Mouse (Mus musculus): ENCODE results near the gene Scap. TPM values are rescaled to one million over a fixed set of nuclear protein-coding genes. Genes with fewer than 3 reads are reported as not detected.
A peak's percentile ranks its signal among the peaks of the same experiment; 100 is the strongest.

Scap gene
- 18.2 and 19.9 TPM in 2 replicates for polyA plus RNA-seq (2015; fragmentation: Nextera tagmentation; extraction: Ambion mirVana)

GRCm38 (mm10) chr9:110333135-110333895 is at the start of gene Scap:
Gene Scap (plus strand): TSS chr9:110333288.
- WGBS, result 1% methylated on average over 68 of the region's 78 CpGs
- Histone ChIP-seq H3K9me3 (no peaks in the 10 kb centered on the region), H3K4me3 (peak within 1 kb of the TSS; percentile 78)

DNA sequence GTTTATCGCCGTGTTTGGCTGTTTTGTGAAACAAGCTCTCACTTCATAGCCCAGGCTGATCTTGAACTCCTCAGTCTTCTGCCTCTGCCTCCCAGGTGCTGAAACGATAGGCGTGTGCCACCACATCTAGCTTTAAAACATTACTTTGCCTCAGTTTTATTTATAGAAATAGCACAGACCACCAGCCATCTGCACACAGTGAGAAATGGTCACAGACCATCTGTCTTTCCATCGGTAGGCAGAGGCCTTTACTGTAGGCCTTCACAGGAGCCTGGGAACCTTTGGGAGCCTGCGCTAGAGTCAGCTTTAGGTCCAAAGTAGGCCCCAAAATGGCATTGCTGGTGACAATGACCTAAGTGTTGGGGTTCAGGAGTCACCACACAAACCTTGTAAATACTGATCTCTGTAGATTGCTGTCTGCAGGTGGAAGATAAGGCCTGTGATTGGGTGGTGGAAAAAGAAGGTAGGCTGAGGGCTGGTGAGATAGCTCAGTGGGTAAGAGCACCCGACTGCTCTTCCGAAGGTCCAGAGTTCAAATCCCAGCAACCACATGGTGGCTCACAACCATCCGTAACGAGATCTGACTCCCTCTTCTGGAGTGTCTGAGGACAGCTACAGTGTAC is 48.9 kb upstream of the Scap start:
- Histone ChIP-seq H3K27ac (replicated peaks) (no peak overlapping the region), H3K4me3 (no peak overlapping the region), H3K9me3 (no peaks in the 10 kb centered on the region), H3K9ac (no peak overlapping the region), H3K4me2 (no peak overlapping the region), H3K4me1 (no peaks in the 10 kb centered on the region), H3K36me3 (no peaks in the 10 kb centered on the region), H3K27me3 (replicated peaks) (no peaks in the 10 kb centered on the region)
- no peak for ATAC-seq (ENCODE audit: extremely low read depth, insufficient number of reproducible peaks, low FRiP score, low TSS enrichment)
- 85% methylated on average over 10 of the region's 10 CpGs for WGBS

More at GRCm38 (mm10) chr9:110333135-110333895, at the start of gene Scap:
- H3K36me3 ChIP-seq, result no peaks in the 10 kb centered on the region
- peak within 1 kb of the TSS; percentile 86 for H3K4me2 ChIP-seq
- no peaks in the 10 kb centered on the region for H3K27me3 ChIP-seq (replicated peaks)
- peak within 1 kb of the TSS; percentile 49; the same call in 1 of the 2 replicates for H3K27ac ChIP-seq (replicated peaks)
- ATAC-seq (ENCODE audit: extremely low read depth, insufficient number of reproducible peaks, low FRiP score, low TSS enrichment), result peak; percentile 87
- H3K9ac ChIP-seq, result peak within 1 kb of the TSS; percentile 86
- peaks cover 31% of the 10 kb centered on the region for H3K4me1 ChIP-seq

DNA sequence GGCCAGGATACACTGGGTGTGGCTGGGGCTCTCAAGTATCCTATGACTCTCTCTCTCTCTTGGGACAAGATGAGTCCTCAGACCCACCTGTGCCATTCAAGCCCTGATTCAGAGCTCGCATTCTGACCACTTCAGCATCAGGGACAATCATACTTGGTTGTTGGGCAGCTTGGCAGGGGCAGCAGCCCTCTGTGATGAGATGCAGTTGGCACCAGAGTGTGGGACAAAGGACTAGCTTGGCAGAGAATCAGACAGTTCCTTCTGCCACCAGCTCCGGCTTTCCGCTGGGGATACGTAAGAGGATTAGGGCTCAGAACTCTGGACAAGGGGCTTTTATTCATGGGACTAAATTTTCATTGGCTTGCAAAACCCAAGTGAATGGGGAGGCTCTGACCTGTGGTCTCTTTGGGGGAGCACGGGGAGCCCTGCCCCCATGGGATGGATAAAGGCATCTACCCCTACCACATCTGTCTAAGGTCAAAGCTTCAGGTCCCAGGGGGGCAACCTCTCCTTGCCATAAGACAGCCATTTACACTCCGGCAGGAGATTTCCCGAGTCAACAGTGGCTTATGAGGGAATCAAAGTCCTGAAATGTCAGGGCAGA is 45.7 kb upstream of the Scap start:
- Histone ChIP-seq H3K4me3 (no peak overlapping the region), H3K27ac (replicated peaks) (no peak overlapping the region), H3K9me3 (no peaks in the 10 kb centered on the region), H3K4me2 (no peak overlapping the region), H3K36me3 (no peaks in the 10 kb centered on the region), H3K9ac (no peak overlapping the region), H3K27me3 (replicated peaks) (no peaks in the 10 kb centered on the region), H3K4me1 (no peaks in the 10 kb centered on the region)
- 75% methylated on average over 7 of the region's 7 CpGs for WGBS
- no peak for ATAC-seq (ENCODE audit: extremely low read depth, insufficient number of reproducible peaks, low FRiP score, low TSS enrichment)

DNA sequence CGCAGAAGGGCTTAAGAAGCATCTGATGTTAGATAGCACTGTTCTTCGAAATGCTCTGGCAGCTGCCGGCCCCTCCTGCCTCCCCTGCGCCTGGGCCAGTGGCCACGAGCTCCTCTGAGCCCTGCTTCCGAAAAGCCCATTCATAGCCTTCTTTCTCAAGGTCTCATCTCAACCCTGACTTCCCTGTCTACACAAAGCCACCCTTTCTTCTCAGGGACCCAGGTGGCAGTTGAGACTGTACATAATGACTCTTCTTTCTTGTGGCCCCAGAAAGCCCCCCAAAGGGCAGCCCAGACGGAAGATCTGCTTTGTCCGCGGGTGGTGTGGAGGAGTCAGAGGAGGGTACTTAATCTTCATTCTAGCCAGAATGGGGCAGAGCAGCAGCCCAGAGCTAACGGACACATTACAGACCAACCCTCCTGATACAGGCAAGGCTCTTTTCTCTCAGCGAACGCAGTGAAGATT is 39.8 kb upstream of the Scap start:
- no peaks in the 10 kb centered on the region for H3K4me1 ChIP-seq
- H3K9ac ChIP-seq, result peak overlapping the region; percentile 12; the same call in 1 of the 2 replicates
- no peaks in the 10 kb centered on the region for H3K9me3 ChIP-seq
- no peak for ATAC-seq (ENCODE audit: extremely low read depth, insufficient number of reproducible peaks, low FRiP score, low TSS enrichment)
- H3K4me3 ChIP-seq, result no peak overlapping the region
- H3K4me2 ChIP-seq, result no peak overlapping the region
- no peaks in the 10 kb centered on the region for H3K27me3 ChIP-seq (replicated peaks)
- no peaks in the 10 kb centered on the region for H3K36me3 ChIP-seq
- no peak overlapping the region for H3K27ac ChIP-seq (replicated peaks)
- WGBS, result 58% methylated on average over 12 of the region's 12 CpGs

- no peaks in the 10 kb centered on the region for H3K36me3 ChIP-seq
- H3K4me1 ChIP-seq, result no peaks in the 10 kb centered on the region
- H3K4me2 ChIP-seq, result no peak overlapping the region
- 77% methylated on average over 13 of the region's 13 CpGs for WGBS
- no peak overlapping the region for H3K27ac ChIP-seq (replicated peaks)
- H3K9me3 ChIP-seq, result no peaks in the 10 kb centered on the region
- H3K4me3 ChIP-seq, result no peak overlapping the region
- no peak for ATAC-seq (ENCODE audit: extremely low read depth, insufficient number of reproducible peaks, low FRiP score, low TSS enrichment)
- no peaks in the 10 kb centered on the region for H3K27me3 ChIP-seq (replicated peaks)
- no peak overlapping the region for H3K9ac ChIP-seq
Measured at GRCm38 (mm10) chr9:110293873-110294415, 39.1 kb upstream of the Scap start.

DNA sequence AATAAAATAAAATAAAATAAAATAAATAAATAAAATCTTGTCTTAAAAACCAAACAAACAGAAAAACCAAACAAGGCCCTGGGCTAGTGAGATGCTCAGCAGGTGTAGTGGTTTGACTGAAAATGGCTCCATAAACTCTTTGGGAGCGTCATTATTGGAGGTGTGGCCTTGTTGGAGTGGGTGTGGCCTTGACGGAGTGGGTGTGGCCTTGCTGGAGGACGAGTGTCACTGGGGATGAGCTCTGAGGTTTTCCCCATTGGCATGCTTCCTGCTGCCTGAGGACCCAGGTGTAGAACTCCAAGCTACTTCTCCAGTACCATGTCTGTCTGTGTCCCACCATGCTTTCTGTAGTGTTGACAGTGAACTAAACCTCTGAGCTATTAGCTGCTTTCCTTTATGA is 38.3 kb upstream of the Scap start:
- ATAC-seq (ENCODE audit: extremely low read depth, insufficient number of reproducible peaks, low FRiP score, low TSS enrichment), result no peak
- no peak overlapping the region for H3K4me2 ChIP-seq
- no peak overlapping the region for H3K9ac ChIP-seq
- no peaks in the 10 kb centered on the region for H3K9me3 ChIP-seq
- no peaks in the 10 kb centered on the region for H3K36me3 ChIP-seq
- no peaks in the 10 kb centered on the region for H3K27me3 ChIP-seq (replicated peaks)
- 50% methylated on average over 3 of the region's 3 CpGs for WGBS
- no peak overlapping the region for H3K4me3 ChIP-seq
- no peak overlapping the region for H3K27ac ChIP-seq (replicated peaks)
- no peaks in the 10 kb centered on the region for H3K4me1 ChIP-seq

- WGBS, result 5% methylated on average over 5 of the region's 5 CpGs
- Histone ChIP-seq H3K4me2 (no peak overlapping the region), H3K36me3 (no peaks in the 10 kb centered on the region), H3K9me3 (peaks cover 16% of the 10 kb centered on the region), H3K27me3 (replicated peaks) (no peaks in the 10 kb centered on the region), H3K27ac (replicated peaks) (no peak overlapping the region), H3K4me3 (no peak overlapping the region), H3K4me1 (no peaks in the 10 kb centered on the region), H3K9ac (0 out of 2 replicates have a peak overlapping the region, but pooled peaks have one; percentile 24)
- no peak for ATAC-seq (ENCODE audit: extremely low read depth, insufficient number of reproducible peaks, low FRiP score, low TSS enrichment)
Measured at GRCm38 (mm10) chr9:110296867-110297627, 36.0 kb upstream of the Scap start.

- H3K4me2 ChIP-seq, result peak overlapping the region; percentile 82
- H3K9me3 ChIP-seq, result peaks cover 16% of the 10 kb centered on the region
- ATAC-seq (ENCODE audit: extremely low read depth, insufficient number of reproducible peaks, low FRiP score, low TSS enrichment), result no peak
- peaks cover 19% of the 10 kb centered on the region for H3K4me1 ChIP-seq
- H3K27me3 ChIP-seq (replicated peaks), result no peaks in the 10 kb centered on the region
- H3K9ac ChIP-seq, result peak overlapping the region; percentile 86
- WGBS, result 7% methylated on average over 4 of the region's 4 CpGs
- peak overlapping the region; percentile 61 for H3K4me3 ChIP-seq
- H3K27ac ChIP-seq (replicated peaks), result peak overlapping the region; percentile 89
- H3K36me3 ChIP-seq, result no peaks in the 10 kb centered on the region
Measured at GRCm38 (mm10) chr9:110304516-110304915, 28.6 kb upstream of the Scap start.

DNA sequence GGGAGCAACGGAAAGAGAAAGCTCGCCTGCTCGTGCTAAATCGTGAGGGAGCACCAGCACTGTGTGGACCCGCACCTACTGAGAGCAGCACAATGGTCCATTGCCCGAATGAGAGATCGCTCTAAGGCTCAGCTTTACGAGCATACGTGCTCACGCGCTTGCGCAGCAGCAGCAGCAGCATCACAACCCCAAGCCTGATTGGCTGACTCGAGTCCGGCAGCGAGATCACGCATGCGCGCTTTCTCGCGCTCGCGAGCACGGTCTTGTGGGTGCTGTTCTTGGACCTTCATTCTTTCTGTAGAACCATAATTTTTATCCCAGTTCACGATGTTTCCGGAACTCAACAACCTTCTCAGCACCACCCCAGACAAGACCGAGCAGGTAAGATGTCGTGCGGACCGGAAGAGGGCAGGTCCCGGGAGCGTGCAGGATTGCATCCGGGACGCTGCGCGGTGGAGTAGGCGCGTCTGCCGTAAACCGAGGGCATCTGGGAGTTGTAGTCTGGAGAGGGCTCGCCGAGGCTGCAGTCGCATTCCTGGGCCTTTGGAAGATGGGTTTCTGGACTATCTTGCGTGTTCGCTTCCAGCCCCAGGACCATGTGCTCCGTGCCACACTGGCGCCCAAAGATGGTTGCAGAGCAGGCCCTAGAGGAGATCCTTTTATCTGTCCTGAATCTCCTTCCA is 28.0 kb upstream of the Scap start, which contains the start of gene Elp6:
Gene Elp6, plus strand, starts transcription at position 205 of the 683 bp plus-strand sequence.
- ATAC-seq (ENCODE audit: extremely low read depth, insufficient number of reproducible peaks, low FRiP score, low TSS enrichment), result peak; percentile 91
- Histone ChIP-seq H3K4me2 (peak within 1 kb of the TSS; percentile 82), H3K9ac (peak within 1 kb of the TSS; percentile 86), H3K9me3 (peaks cover 16% of the 10 kb centered on the region), H3K36me3 (peaks cover 5% of the 10 kb centered on the region), H3K27me3 (replicated peaks) (no peaks in the 10 kb centered on the region), H3K27ac (replicated peaks) (peak within 1 kb of the TSS; percentile 89), H3K4me1 (peaks cover 19% of the 10 kb centered on the region), H3K4me3 (peak within 1 kb of the TSS; percentile 61)
- under 1% methylated on average over 46 of the region's 46 CpGs for WGBS

GRCm38 (mm10) chr9:110306371-110306770 is 26.7 kb upstream of the Scap start:
- H3K9ac ChIP-seq, result no peak overlapping the region; the same call in 1 of the 2 replicates
- H3K4me1 ChIP-seq, result peaks cover 19% of the 10 kb centered on the region
- WGBS, result 86% methylated on average over 5 of the region's 5 CpGs
- H3K36me3 ChIP-seq, result peaks cover 17% of the 10 kb centered on the region
- H3K4me3 ChIP-seq, result no peak overlapping the region
- H3K4me2 ChIP-seq, result no peak overlapping the region; the same call in 1 of the 2 replicates
- no peaks in the 10 kb centered on the region for H3K27me3 ChIP-seq (replicated peaks)
- ATAC-seq (ENCODE audit: extremely low read depth, insufficient number of reproducible peaks, low FRiP score, low TSS enrichment), result no peak
- peaks cover 6% of the 10 kb centered on the region for H3K9me3 ChIP-seq
- H3K27ac ChIP-seq (replicated peaks), result no peak overlapping the region

Measured in heart, embryonic 13.5 days (tissue).